Mouse (Mus musculus) hindlimb bud, embryonic 11.5 days (tissue): Measurements from ENCODE around the gene Auts2.
"Not testable (repeated sequence)": the region's sequence is repeated elsewhere in the genome, so short reads cannot be mapped to it uniquely, and the experiment has no call there.

ENCODE experiments used
- DNase-seq: peaks from one replicate; pipeline ENCODE4 v3.0.0-alpha.2; 2012; ENCODE audit warnings: low read depth, low spot score; ENCODE audit errors: extremely low spot score

Auts2 gene

GRCm38 (mm10) chr5:132543118-132544071, at the start of gene Auts2:
Gene Auts2, minus strand, starts transcription at chr5:132543344.
- DNase-seq, result peak; percentile 57

GRCm38 (mm10) chr5:132591721-132592695, 48.9 kb upstream of the Auts2 start:
- DNase-seq, result no peak

- DNase-seq, result no peak
These were observed 36.6 kb upstream of the Auts2 start for GRCm38 (mm10) chr5:132579774-132580173.

GRCm38 (mm10) chr5:132560771-132561170, 17.6 kb upstream of the Auts2 start:
- DNase-seq, result not testable (repeated sequence)

- no peak for DNase-seq
These were observed 2.6 kb upstream of the Auts2 start for GRCm38 (mm10) chr5:132545761-132546160.

GRCm38 (mm10) chr5:132544176-132544995, 1.2 kb upstream of the Auts2 start:
- DNase-seq, result no peak

GRCm38 (mm10) chr5:132542381-132543020, 643 bp downstream of the Auts2 start:
- no peak for DNase-seq

- peak; percentile 39 for DNase-seq
These were observed 1.2 kb downstream of the Auts2 start for GRCm38 (mm10) chr5:132541951-132542350.

- DNase-seq, result no peak
These were observed 1.7 kb downstream of the Auts2 start for GRCm38 (mm10) chr5:132541371-132541931.

GRCm38 (mm10) chr5:132540841-132541311, 2.3 kb downstream of the Auts2 start:
- DNase-seq, result no peak

GRCm38 (mm10) chr5:132537475-132537874, 5.7 kb downstream of the Auts2 start:
- no peak for DNase-seq

- no peak for DNase-seq
These were observed 16.7 kb downstream of the Auts2 start for GRCm38 (mm10) chr5:132526395-132526794.

GRCm38 (mm10) chr5:132521358-132521873, 21.7 kb downstream of the Auts2 start:
- no peak for DNase-seq

GRCm38 (mm10) chr5:132517879-132518278, 25.3 kb downstream of the Auts2 start:
- no peak for DNase-seq

- DNase-seq, result no peak
These were observed 28.6 kb downstream of the Auts2 start for GRCm38 (mm10) chr5:132514521-132514920.

GRCm38 (mm10) chr5:132513206-132513605, 29.9 kb downstream of the Auts2 start:
- no peak for DNase-seq

- DNase-seq, result no peak
These were observed 33.7 kb downstream of the Auts2 start for GRCm38 (mm10) chr5:132509464-132509885.

- no peak for DNase-seq
These were observed 38.3 kb downstream of the Auts2 start for GRCm38 (mm10) chr5:132504893-132505292.

GRCm38 (mm10) chr5:132503431-132503830, 39.7 kb downstream of the Auts2 start:
- DNase-seq, result no peak
